Mouse (Mus musculus) brain, embryonic 14.5 days (tissue): ENCODE measurements at regions not wholly inside any gene's neighbourhood (a gene's known extent, or its start where the extent isn't known, plus 50 kb on each side); places are given as distances from the start of the nearest gene placed in this dataset.

Experiments
- CTCF ChIP-seq: fragments of 200-500 bp; IDR thresholded peaks from 2 replicates; pipeline ENCODE4 v1.5.1; 2012; ENCODE audit warnings: inconsistent platforms, mild to moderate bottlenecking, moderate library complexity, borderline replicate concordance; ENCODE audit not compliant: insufficient read depth, insufficient read length; ENCODE audit errors: extremely low read depth
- POLR2A ChIP-seq: fragments of 200-500 bp; IDR thresholded peaks from 2 replicates; pipeline ENCODE4 v1.6.1; 2012; ENCODE audit warnings: mild to moderate bottlenecking, inconsistent platforms, borderline replicate concordance; ENCODE audit not compliant: poor library complexity, insufficient read depth, insufficient read length, severe bottlenecking; ENCODE audit errors: extremely low read depth

- TF ChIP-seq CTCF (peak; percentile 27; the same call in 1 of the 2 replicates), POLR2A (no peak)
These were observed 113.7 kb upstream of the Pard3b start for GRCm38 (mm10) chr1:61524886-61525285.
